Mouse (Mus musculus) ES-E14 (cell line): ENCODE data around the gene Ebf1. TPM values are rescaled to one million over a fixed set of nuclear protein-coding genes. Genes with fewer than 3 reads are reported as not detected.

Experiments
- DNase-seq: peaks from one replicate; pipeline ENCODE4 v3.0.0-alpha.2; 2013; ENCODE audit warnings: low read depth, low spot score
- H3K27ac ChIP-seq: 2 replicates; pipeline ENCODE4 v1.5.1; 2012; ENCODE audit warnings: low read depth, mild to moderate bottlenecking, low read length, moderate library complexity, mixed read lengths; ENCODE audit not compliant: poor library complexity, insufficient read depth, severe bottlenecking
- H3K36me3 ChIP-seq: 2 replicates; pipeline ENCODE4 v1.6.1; 2012; ENCODE audit warnings: mild to moderate bottlenecking, low read length, moderate library complexity, mixed read lengths; ENCODE audit not compliant: control insufficient read depth, poor library complexity, insufficient read depth, severe bottlenecking
- H3K4me1 ChIP-seq, 2 experiments: fragments of 150-350 bp in 1 of 2; sonication (generic) in 1 of 2; 2 replicates each; pipeline ENCODE4 v1.6.1; 2012; ENCODE audit warnings: low read length in 2 of 2, mild to moderate bottlenecking in 1 of 2, mixed read lengths in 1 of 2; ENCODE audit not compliant: control insufficient read depth in 2 of 2, insufficient read depth in 2 of 2, poor library complexity in 1 of 2
- H3K4me3 ChIP-seq, 2 experiments: fragments of 150-350 bp in 1 of 2; sonication (generic) in 1 of 2; 2 replicates each; pipeline ENCODE4 v1.5.1; 2012; ENCODE audit warnings: low read length in 2 of 2, low read depth in 1 of 2, mild to moderate bottlenecking in 1 of 2, mixed read lengths in 1 of 2; ENCODE audit not compliant: insufficient read depth in 1 of 2, poor library complexity in 1 of 2, severe bottlenecking in 1 of 2
- H3K9ac ChIP-seq: 2 replicates; pipeline ENCODE4 v1.6.1; 2012; ENCODE audit warnings: low read depth, mild to moderate bottlenecking, low read length, mixed read lengths; ENCODE audit not compliant: poor library complexity, insufficient read depth, severe bottlenecking
- H3K9me3 ChIP-seq: fragments of 150-350 bp; sonication (generic); 2 replicates; pipeline ENCODE4 v1.6.1; 2012; ENCODE audit warnings: low read depth, mild to moderate bottlenecking, low read length; ENCODE audit not compliant: control insufficient read depth, insufficient read depth
- CHD2 ChIP-seq: IDR thresholded peaks from 2 replicates; pipeline ENCODE4 v1.6.1; 2014; ENCODE audit warnings: mild to moderate bottlenecking, low read depth, low read length, inconsistent platforms
- HCFC1 ChIP-seq: IDR thresholded peaks from 2 replicates; pipeline ENCODE4 v1.6.1; 2012; ENCODE audit warnings: low read length, inconsistent platforms, borderline replicate concordance; ENCODE audit not compliant: insufficient read depth
- MAFK ChIP-seq: IDR thresholded peaks from 2 replicates; pipeline ENCODE4 v1.6.1; 2014; ENCODE audit warnings: mild to moderate bottlenecking, low read depth, low read length, inconsistent platforms; ENCODE audit not compliant: insufficient read depth
- ZC3H11A ChIP-seq: IDR thresholded peaks from 2 replicates; pipeline ENCODE4 v1.6.1; 2012; ENCODE audit warnings: low read depth, mild to moderate bottlenecking, inconsistent platforms, low read length, borderline replicate concordance
- ZNF384 ChIP-seq: IDR thresholded peaks from 2 replicates; pipeline ENCODE4 v1.6.1; 2012; ENCODE audit warnings: low read depth, low read length, inconsistent platforms
- in situ Hi-C, 2 experiments: fragments of 600-800 bp; cut with MboI; formaldehyde crosslinking; loops; one replicate each; pipeline ENCODE4 v1.15.1; 2025; ENCODE audit warnings: low sequenced_read_pairs in 2 of 2, inconsistent platforms in 1 of 2; ENCODE audit not compliant: unreplicated experiment in 2 of 2
- total RNA-seq: library from RNA; depleted of rRNA; stranded (reverse); fragments of 300-350 nt; gene quantifications from 2 replicates; pipeline ENCODE4 v1.2.3, GENCODE M21; 2012

Gene Ebf1
- total RNA-seq, 1 experiment: 3.2 TPM

DNA sequence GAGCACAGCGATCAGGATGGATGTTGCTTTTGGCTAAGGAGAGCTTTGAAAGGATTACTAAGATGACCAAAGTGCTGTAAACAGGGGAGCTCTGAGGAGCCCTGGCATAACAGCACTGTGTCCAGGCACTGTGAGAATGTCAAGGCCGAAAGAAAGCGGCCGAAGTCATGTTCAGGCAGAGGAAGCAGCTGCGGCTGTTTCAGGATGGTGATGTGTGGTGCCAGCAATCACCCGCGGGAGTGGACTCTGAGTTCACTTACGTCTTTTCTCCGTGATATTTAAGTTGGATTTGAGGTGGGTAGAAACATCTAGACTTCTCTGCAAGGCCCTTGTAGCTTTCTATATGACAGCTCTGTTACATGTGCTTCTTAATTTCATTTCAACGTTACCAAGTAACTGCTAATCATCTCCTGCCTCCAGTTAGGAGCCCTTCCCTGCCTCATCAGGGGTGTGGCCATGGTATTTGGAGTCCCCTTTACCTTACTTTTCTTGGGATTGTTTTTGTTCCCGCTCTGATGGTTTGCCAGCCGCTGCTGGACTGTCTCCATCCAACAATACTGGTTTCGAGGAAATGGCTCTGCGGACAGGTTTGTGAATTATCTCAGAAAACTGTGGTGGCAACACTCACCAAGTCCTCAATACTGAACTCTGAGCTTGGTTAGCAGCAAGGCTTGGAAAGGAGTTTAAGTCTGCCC is 345.8 kb downstream of the Ebf1 start:
- Histone ChIP-seq H3K9me3 (no peaks in the 10 kb centered on the region), H3K4me3 (no peak overlapping the region), H3K9ac (no peak overlapping the region), H3K36me3 (no peaks in the 10 kb centered on the region), H3K27ac (no peak overlapping the region), H3K4me1 (no peaks in the 10 kb centered on the region)
- no peak for TF ChIP-seq MAFK
- no peak for TF ChIP-seq ZC3H11A
- no peak for TF ChIP-seq HCFC1
- no peak for TF ChIP-seq CHD2
- TF ChIP-seq ZNF384: no peak
- in situ Hi-C loops: no loop called here
- no peak for DNase-seq

DNA sequence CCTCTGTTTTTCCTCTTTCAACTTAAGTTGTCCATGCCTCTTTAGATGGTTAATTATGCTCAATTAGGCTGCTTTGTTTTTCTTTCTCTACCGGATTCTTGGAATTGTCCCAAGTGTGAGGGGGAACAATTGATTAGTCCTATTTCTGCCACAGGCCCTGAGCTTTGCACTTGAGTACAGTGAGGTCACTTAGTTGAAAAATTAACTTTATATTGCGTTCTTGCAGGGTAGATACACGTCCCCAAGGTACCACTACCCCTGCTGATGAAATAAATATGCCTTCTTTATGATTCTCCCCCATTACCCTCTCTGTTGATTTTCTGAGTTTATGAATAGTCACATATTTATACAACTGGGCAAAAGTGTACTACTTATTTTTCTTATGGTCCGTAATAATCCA is 351.9 kb downstream of the Ebf1 start:
- Histone ChIP-seq H3K27ac (no peak overlapping the region), H3K36me3 (no peaks in the 10 kb centered on the region), H3K9ac (no peak overlapping the region), H3K4me3 (no peak overlapping the region), H3K9me3 (no peaks in the 10 kb centered on the region), H3K4me1 (no peaks in the 10 kb centered on the region)
- no peak for DNase-seq
- no peak for TF ChIP-seq HCFC1
- TF ChIP-seq ZC3H11A: no peak
- TF ChIP-seq MAFK: no peak
- TF ChIP-seq ZNF384: no peak
- TF ChIP-seq CHD2: no peak
- in situ Hi-C loops: no loop called here

GRCm38 (mm10) chr11:44974271-44974670 is 357.2 kb downstream of the Ebf1 start:
- no peak for TF ChIP-seq MAFK
- TF ChIP-seq HCFC1: no peak
- no peak for TF ChIP-seq CHD2
- TF ChIP-seq ZC3H11A: no peak
- TF ChIP-seq ZNF384: no peak
- Histone ChIP-seq H3K9me3 (no peaks in the 10 kb centered on the region), H3K9ac (no peak overlapping the region), H3K4me3 (no peak overlapping the region), H3K27ac (no peak overlapping the region), H3K4me1 (no peaks in the 10 kb centered on the region), H3K36me3 (no peaks in the 10 kb centered on the region)
- DNase-seq: no peak
- in situ Hi-C loops: no loop called here

DNA sequence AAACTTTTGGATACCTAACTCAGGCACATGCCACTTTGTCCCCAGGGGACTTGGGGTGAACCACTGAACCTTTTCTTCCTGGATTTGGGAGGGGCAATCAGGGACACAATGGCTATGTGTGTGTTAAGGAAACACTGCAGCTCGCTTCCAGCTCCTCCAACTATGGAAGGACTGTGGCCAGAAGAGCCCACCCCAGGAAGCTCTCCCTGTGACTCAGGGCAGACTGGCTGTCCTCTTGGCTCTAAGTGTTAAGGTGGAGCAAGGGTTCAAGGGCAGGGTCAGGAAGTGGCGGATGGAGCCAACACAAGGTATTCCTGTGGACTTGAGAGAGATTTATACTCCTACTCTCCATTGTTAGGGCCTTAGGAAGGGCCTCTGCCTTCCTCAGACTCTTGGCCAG is 358.0 kb downstream of the Ebf1 start:
- H3K36me3 ChIP-seq: no peaks in the 10 kb centered on the region
- in situ Hi-C loops: no loop called here
- H3K4me1 ChIP-seq: no peaks in the 10 kb centered on the region
- H3K9ac ChIP-seq: no peak overlapping the region
- H3K27ac ChIP-seq: no peak overlapping the region
- TF ChIP-seq ZNF384 (no peak), CHD2 (no peak), HCFC1 (no peak), ZC3H11A (no peak), MAFK (no peak)
- no peak for DNase-seq
- H3K9me3 ChIP-seq: no peaks in the 10 kb centered on the region
- H3K4me3 ChIP-seq: no peak overlapping the region

- TF ChIP-seq MAFK: no peak
- no peak for TF ChIP-seq ZNF384
- TF ChIP-seq CHD2: no peak
- no peak for TF ChIP-seq HCFC1
- no peak for TF ChIP-seq ZC3H11A
- no peak overlapping the region for H3K9ac ChIP-seq
- H3K36me3 ChIP-seq: no peaks in the 10 kb centered on the region
- no peak for DNase-seq
- in situ Hi-C loops: no loop called here
- no peak overlapping the region for H3K27ac ChIP-seq
- H3K4me1 ChIP-seq: no peaks in the 10 kb centered on the region
- H3K9me3 ChIP-seq: no peaks in the 10 kb centered on the region
- H3K4me3 ChIP-seq: no peak overlapping the region
These were observed 359.2 kb downstream of the Ebf1 start for GRCm38 (mm10) chr11:44976254-44976802.
